ENCODE assay signal across 20 mouse cellular contexts in genomic region chr3:85423376-85423997, GRCm38 (mm10).
DNase-seq lines count a peak whose midpoint lies in the region; ATAC-seq and TF ChIP-seq lines count a peak whose summit lies in the region.
"Had no signal": no experiment of that assay in that cellular context is flagged by ENCODE, and none has a peak within 500 bp of the region (broad histone marks: within the 10 kb centered on the region; RNA-seq: fewer than 3 reads in every experiment).

No protein-coding gene starts in this region.

- peaks cover 14% of the 10 kb centered on the region for H3K4me1 ChIP-seq in forebrain, embryonic 10.5 days
- H3K4me1 ChIP-seq in forebrain, embryonic 13.5 days, result no peaks in the 10 kb centered on the region
- peaks cover 6% of the 10 kb centered on the region; the same call in 1 of the 2 replicates for H3K4me1 ChIP-seq in hindbrain, embryonic 13.5 days (replicated peaks)
- peaks cover 6% of the 10 kb centered on the region; the same call in 1 of the 2 replicates for H3K4me1 ChIP-seq in hindbrain, embryonic 12.5 days
- 0 out of 2 replicates have a peak, but pooled peaks cover 2% of the 10 kb centered on the region for H3K4me1 ChIP-seq in midbrain, embryonic 14.5 days (ENCODE audit: control insufficient read depth, insufficient read depth, low read length)
- H3K4me1 ChIP-seq in midbrain, postnatal 0 days (ENCODE audit: insufficient read depth, low read length), result no peaks in the 10 kb centered on the region
- H3K4me1 ChIP-seq: embryonic facial prominence, embryonic 12.5 days; forebrain, embryonic 15.5 days; heart, embryonic 13.5 days had no signal

- H3K9me3 ChIP-seq in forebrain, embryonic 10.5 days, result no peaks in the 10 kb centered on the region
- H3K9me3 ChIP-seq in forebrain, embryonic 13.5 days (replicated peaks), result no peaks in the 10 kb centered on the region
- no peaks in the 10 kb centered on the region for H3K9me3 ChIP-seq in hindbrain, embryonic 13.5 days
- no peaks in the 10 kb centered on the region for H3K9me3 ChIP-seq in hindbrain, embryonic 12.5 days (replicated peaks)
- no peaks in the 10 kb centered on the region for H3K9me3 ChIP-seq in midbrain, embryonic 14.5 days (ENCODE audit: control insufficient read depth, low read length)
- H3K9me3 ChIP-seq in midbrain, postnatal 0 days (ENCODE audit: low read length), result no peaks in the 10 kb centered on the region
- H3K9me3 ChIP-seq: embryonic facial prominence, embryonic 12.5 days; forebrain, embryonic 15.5 days; G1E; heart, embryonic 13.5 days had no signal

- H3K27me3 ChIP-seq in forebrain, embryonic 10.5 days (ENCODE audit: poor library complexity, severe bottlenecking), result no peaks in the 10 kb centered on the region
- H3K27me3 ChIP-seq in forebrain, embryonic 13.5 days, result no peaks in the 10 kb centered on the region
- no peaks in the 10 kb centered on the region for H3K27me3 ChIP-seq in hindbrain, embryonic 13.5 days
- no peaks in the 10 kb centered on the region for H3K27me3 ChIP-seq in hindbrain, embryonic 12.5 days
- no peaks in the 10 kb centered on the region for H3K27me3 ChIP-seq in midbrain, embryonic 14.5 days (ENCODE audit: control insufficient read depth, insufficient read depth, low read length)
- no peaks in the 10 kb centered on the region for H3K27me3 ChIP-seq in midbrain, postnatal 0 days (ENCODE audit: insufficient read depth, low read length)
- H3K27me3 ChIP-seq: forebrain, embryonic 15.5 days; heart, embryonic 13.5 days had no signal

- no peak overlapping the region for H3K9ac ChIP-seq in forebrain, embryonic 13.5 days
- no peak overlapping the region for H3K9ac ChIP-seq in hindbrain, embryonic 13.5 days
- no peak overlapping the region for H3K9ac ChIP-seq in hindbrain, embryonic 12.5 days
- no peak overlapping the region for H3K9ac ChIP-seq in midbrain, embryonic 14.5 days (replicated peaks; ENCODE audit: low read length)
- H3K9ac ChIP-seq in midbrain, postnatal 0 days (replicated peaks; ENCODE audit: low read length, poor library complexity, severe bottlenecking), result no peak overlapping the region
- H3K9ac ChIP-seq: embryonic facial prominence, embryonic 12.5 days; forebrain, embryonic 15.5 days; heart, embryonic 13.5 days had no signal

- no peak overlapping the region for H3K4me2 ChIP-seq in forebrain, embryonic 13.5 days
- H3K4me2 ChIP-seq in hindbrain, embryonic 13.5 days, result no peak overlapping the region
- no peak overlapping the region for H3K4me2 ChIP-seq in hindbrain, embryonic 12.5 days (replicated peaks)
- H3K4me2 ChIP-seq in midbrain, embryonic 14.5 days (ENCODE audit: low read length), result no peak overlapping the region
- no peak overlapping the region for H3K4me2 ChIP-seq in midbrain, postnatal 0 days (ENCODE audit: low read depth, low read length, poor library complexity, severe bottlenecking)
- H3K4me2 ChIP-seq: embryonic facial prominence, embryonic 12.5 days; forebrain, embryonic 15.5 days; heart, embryonic 13.5 days had no signal

- WGBS in forebrain, embryonic 10.5 days, result 66% methylated on average over 5 of the region's 5 CpGs
- 66% methylated on average over 5 of the region's 5 CpGs for WGBS in forebrain, embryonic 13.5 days
- 55% methylated on average over 5 of the region's 5 CpGs for WGBS in hindbrain, embryonic 13.5 days
- 65% methylated on average over 5 of the region's 5 CpGs for WGBS in hindbrain, embryonic 12.5 days
- 41% methylated on average over 5 of the region's 5 CpGs for WGBS in midbrain, embryonic 14.5 days
- WGBS in midbrain, postnatal 0 days, result 40% methylated on average over 5 of the region's 5 CpGs

- H3K36me3 ChIP-seq in forebrain, embryonic 10.5 days (replicated peaks), result no peaks in the 10 kb centered on the region
- H3K36me3 ChIP-seq in forebrain, embryonic 13.5 days (ENCODE audit: poor library complexity, severe bottlenecking), result no peaks in the 10 kb centered on the region
- H3K36me3 ChIP-seq in hindbrain, embryonic 13.5 days, result no peaks in the 10 kb centered on the region
- no peaks in the 10 kb centered on the region for H3K36me3 ChIP-seq in hindbrain, embryonic 12.5 days
- no peaks in the 10 kb centered on the region for H3K36me3 ChIP-seq in midbrain, embryonic 14.5 days (ENCODE audit: control insufficient read depth, insufficient read depth, low read length)
- no peaks in the 10 kb centered on the region for H3K36me3 ChIP-seq in midbrain, postnatal 0 days (ENCODE audit: insufficient read depth, low read length)
- H3K36me3 ChIP-seq: embryonic facial prominence, embryonic 12.5 days; forebrain, embryonic 15.5 days; G1E; heart, embryonic 13.5 days had no signal

- peak; percentile 11 for DNase-seq in forebrain, embryonic 10.5 days (ENCODE audit: extremely low spot score, low spot score)
- DNase-seq in midbrain, embryonic 14.5 days, result peak; percentile 29
- DNase-seq in midbrain, postnatal 0 days (ENCODE audit: low spot score), result no peak
- DNase-seq: adrenal gland, adult 8-10 months; adrenal gland, postnatal 36 days; B cell, adult 2 months; cerebellum, adult 11-12 months; cerebellum, adult 9-10 months; cerebellum, postnatal 25 days; gastrocnemius, postnatal 14 days; heart, postnatal 36 days had no signal

- no peak overlapping the region for H3K27ac ChIP-seq in forebrain, embryonic 10.5 days
- no peak overlapping the region for H3K27ac ChIP-seq in forebrain, embryonic 13.5 days
- H3K27ac ChIP-seq in hindbrain, embryonic 13.5 days, result 0 out of 2 replicates have a peak overlapping the region, but pooled peaks have one; percentile 1
- no peak overlapping the region for H3K27ac ChIP-seq in hindbrain, embryonic 12.5 days
- H3K27ac ChIP-seq in midbrain, embryonic 14.5 days (replicated peaks; ENCODE audit: low read depth, low read length), result no peak overlapping the region
- no peak overlapping the region for H3K27ac ChIP-seq in midbrain, postnatal 0 days (ENCODE audit: low read depth, low read length)
- H3K27ac ChIP-seq: embryonic facial prominence, embryonic 12.5 days; forebrain, embryonic 15.5 days; heart, embryonic 13.5 days had no signal

- no peak for TF ChIP-seq CTCF in midbrain, postnatal 0 days (IDR thresholded peaks at IDR 0.05)

- ATAC-seq in forebrain, embryonic 13.5 days, result no peak
- ATAC-seq in hindbrain, embryonic 13.5 days (ENCODE audit: low FRiP score), result no peak; the same call in 1 of the 2 replicates
- ATAC-seq in hindbrain, embryonic 12.5 days (ENCODE audit: low FRiP score), result no peak
- ATAC-seq in midbrain, embryonic 14.5 days (ENCODE audit: low FRiP score, low TSS enrichment), result peak; percentile 58
- no peak for ATAC-seq in midbrain, postnatal 0 days (ENCODE audit: low FRiP score)
- no peak for ATAC-seq in monocyte, adult 5-6 weeks (replicated peaks; ENCODE audit: insufficient number of reproducible peaks, low FRiP score, low TSS enrichment, poor library complexity, severe bottlenecking)
- ATAC-seq: CD4-positive, CD25-positive, alpha-beta regulatory T cell, adult 4 months; forebrain, embryonic 15.5 days had no signal

- H3K4me3 ChIP-seq in forebrain, embryonic 10.5 days, result no peak overlapping the region
- H3K4me3 ChIP-seq in forebrain, embryonic 13.5 days, result no peak overlapping the region
- H3K4me3 ChIP-seq in hindbrain, embryonic 13.5 days, result no peak overlapping the region
- H3K4me3 ChIP-seq in hindbrain, embryonic 12.5 days, result no peak overlapping the region
- no peak overlapping the region for H3K4me3 ChIP-seq in midbrain, embryonic 14.5 days (replicated peaks; ENCODE audit: low read depth, low read length)
- H3K4me3 ChIP-seq in midbrain, postnatal 0 days (ENCODE audit: low read depth, low read length), result no peak overlapping the region
- H3K4me3 ChIP-seq: embryonic facial prominence, embryonic 12.5 days; forebrain, embryonic 15.5 days; heart, embryonic 13.5 days had no signal
